Mouse (Mus musculus): ENCODE measurements around the gene Ptgir.

Gene Ptgir

GRCm38 (mm10) chr7:16891641-16892351, 14.5 kb upstream of the Ptgir start, which contains the start of gene Gng8:
TSS of gene Gng8 (plus strand) at chr7:16891786.
- DNase-seq (ENCODE audit: low read depth, low spot score): peak; percentile 87

DNA sequence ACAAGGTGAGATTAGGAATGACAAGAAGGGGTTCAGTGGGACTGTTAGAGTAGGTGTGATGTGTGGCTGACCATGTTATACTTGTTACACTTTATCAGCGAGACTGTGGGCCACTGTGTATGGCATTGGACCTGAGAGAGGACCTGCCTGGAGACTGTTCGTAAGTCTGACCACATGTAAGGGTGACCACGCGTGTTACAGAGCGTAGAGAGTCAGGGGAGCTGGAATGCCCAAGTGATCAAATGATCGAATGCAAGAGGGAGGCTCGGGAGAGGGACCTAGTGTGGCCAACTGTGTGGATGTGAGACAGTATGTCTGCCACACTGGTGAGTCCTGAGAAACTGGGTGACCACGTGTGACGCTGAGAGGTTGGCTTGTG, 13.9 kb upstream of the Ptgir start:
- DNase-seq (ENCODE audit: low read depth, low spot score): no peak

- DNase-seq (ENCODE audit: low read depth, low spot score): no peak
Observed at GRCm38 (mm10) chr7:16893612-16894011, 12.7 kb upstream of the Ptgir start.

GRCm38 (mm10) chr7:16894279-16894678, 12.0 kb upstream of the Ptgir start:
- DNase-seq (ENCODE audit: low read depth, low spot score): no peak

GRCm38 (mm10) chr7:16895000-16895399, 11.3 kb upstream of the Ptgir start:
- DNase-seq (ENCODE audit: low read depth, low spot score): peak; percentile 66

- DNase-seq (ENCODE audit: low read depth, low spot score): no peak
Observed at GRCm38 (mm10) chr7:16895511-16895910, 10.8 kb upstream of the Ptgir start.

GRCm38 (mm10) chr7:16900526-16900925, 5.8 kb upstream of the Ptgir start:
- DNase-seq (ENCODE audit: low read depth, low spot score): no peak

DNA sequence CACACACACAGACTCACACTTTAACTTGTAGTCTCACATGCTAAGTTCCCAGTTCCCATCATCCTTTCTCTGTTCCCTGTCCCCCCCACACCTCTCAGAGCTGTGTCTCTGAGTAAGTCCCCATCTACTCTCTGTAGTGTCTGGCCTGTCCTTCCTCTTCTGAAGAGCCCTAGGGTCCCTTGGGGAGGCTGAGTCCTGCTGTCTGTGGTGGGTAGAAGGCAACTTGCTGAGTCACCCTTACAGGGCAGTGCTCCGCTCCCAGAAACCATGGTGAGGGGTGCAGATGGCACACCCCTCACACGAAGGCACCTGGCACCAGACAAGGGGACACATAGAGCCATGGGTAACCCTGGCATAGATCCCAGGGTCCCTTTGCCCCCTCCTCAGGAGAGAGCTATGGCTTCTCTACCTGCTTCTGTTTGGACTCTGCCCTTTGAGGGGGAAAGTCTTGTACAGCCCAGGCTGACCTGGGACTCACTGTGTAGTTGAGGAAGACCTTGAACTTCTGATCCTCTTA, 2.8 kb upstream of the Ptgir start:
- no peak for DNase-seq (ENCODE audit: low read depth, low spot score)

DNA sequence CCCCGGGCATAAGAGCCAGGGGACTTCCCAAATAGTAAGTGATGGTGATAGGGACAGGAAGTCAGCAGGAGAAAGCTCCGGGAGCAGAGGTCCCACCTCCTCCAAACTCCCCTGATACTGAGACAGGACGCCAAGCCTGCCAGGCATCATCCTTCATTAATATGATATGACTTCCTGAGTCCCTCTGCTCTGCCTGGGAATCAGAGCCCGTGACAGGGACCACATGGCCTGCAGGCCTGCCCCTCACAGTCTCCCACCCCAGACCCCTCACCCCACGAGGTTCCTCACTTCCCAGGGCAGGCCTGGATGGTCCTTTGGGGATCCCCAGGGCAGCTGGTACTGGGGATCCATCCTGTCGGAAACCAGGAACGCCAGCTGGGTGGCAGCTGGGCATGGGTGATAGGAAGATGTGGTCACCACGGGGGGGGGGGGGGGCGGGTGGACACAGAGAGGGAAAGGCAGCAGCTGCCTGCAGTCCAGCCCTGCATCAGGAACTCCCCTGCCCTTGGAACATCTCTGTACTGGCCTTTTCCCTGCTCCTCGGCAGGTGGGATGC, 2.1 kb upstream of the Ptgir start:
- no peak for DNase-seq (ENCODE audit: low read depth, low spot score)

- DNase-seq (ENCODE audit: low read depth, low spot score): no peak
Observed at GRCm38 (mm10) chr7:16905491-16906021, 734 bp upstream of the Ptgir start.

- no peak for DNase-seq (ENCODE audit: low read depth, low spot score)
Observed at GRCm38 (mm10) chr7:16906889-16907559, 734 bp downstream of the Ptgir start.

- no peak for DNase-seq (ENCODE audit: low read depth, low spot score)
Observed at GRCm38 (mm10) chr7:16907842-16908241, 1.6 kb downstream of the Ptgir start.

DNA sequence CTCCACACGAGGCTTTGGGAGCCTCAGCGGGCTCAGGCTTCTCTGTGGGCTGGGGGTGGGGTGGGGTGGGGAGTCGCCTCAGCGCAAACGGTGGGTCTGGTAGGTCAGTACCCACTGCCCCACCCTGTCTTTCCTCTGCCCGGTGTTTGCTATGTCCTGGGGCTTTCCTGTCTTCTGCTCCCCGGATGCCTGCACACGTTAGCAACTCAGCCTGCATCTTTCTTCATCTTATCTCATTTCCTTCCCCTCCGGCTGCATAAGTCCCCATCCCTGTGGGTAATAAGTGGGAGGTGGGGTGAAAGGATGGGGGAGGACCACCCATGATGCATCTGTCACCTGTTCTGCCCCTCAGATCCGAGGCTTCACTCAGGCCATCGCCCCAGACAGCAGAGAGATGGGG, 2.1 kb downstream of the Ptgir start:
- DNase-seq (ENCODE audit: low read depth, low spot score): no peak

- no peak for DNase-seq (ENCODE audit: low read depth, low spot score)
Observed at GRCm38 (mm10) chr7:16908859-16909258, 2.6 kb downstream of the Ptgir start.

- DNase-seq (ENCODE audit: low read depth, low spot score): no peak
Observed at GRCm38 (mm10) chr7:16909909-16910308, 3.6 kb downstream of the Ptgir start.

DNA sequence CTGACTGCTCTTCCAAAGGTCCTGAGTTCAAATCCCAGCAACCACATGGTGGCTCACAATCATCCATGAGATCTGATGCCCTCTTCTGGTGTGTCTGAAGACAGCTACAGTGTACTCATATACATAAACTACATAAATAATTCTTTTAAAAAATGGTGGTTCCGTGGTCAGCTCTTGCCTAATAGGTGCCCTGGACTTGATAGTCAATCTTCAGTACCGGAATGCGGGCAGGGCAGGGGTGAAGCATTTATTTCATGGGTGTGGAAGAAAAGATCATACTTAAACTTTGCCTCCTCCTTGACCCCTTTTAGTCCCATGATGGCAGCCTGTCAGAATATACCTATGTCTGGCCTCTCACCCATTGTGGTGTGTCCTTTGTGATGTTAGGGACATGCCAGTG, 5.6 kb downstream of the Ptgir start:
- no peak for DNase-seq (ENCODE audit: low read depth, low spot score)

DNA sequence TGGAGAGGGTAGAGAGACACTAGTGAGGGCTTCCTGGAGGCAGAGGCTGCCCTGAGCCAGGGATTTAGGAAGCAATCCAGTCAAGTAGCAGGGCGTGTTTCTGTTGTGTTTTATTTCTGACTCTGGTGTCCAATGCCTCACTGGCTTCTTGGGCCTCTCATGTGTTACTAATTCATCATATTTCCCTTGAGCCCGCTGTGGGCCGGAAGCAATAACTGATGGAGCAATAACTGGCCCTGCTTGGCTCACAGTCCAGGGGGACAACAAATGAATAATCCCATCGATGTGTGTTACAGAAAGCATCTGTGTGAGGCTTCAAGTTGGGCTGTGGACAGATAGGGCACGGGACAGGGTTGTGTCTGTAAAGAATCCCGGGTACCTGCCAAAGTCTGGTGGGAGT, 6.1 kb downstream of the Ptgir start:
- DNase-seq (ENCODE audit: low read depth, low spot score): no peak

- DNase-seq (ENCODE audit: low read depth, low spot score): no peak
Observed at GRCm38 (mm10) chr7:16913806-16914452, 7.6 kb downstream of the Ptgir start.

- no peak for DNase-seq (ENCODE audit: low read depth, low spot score)
Observed at GRCm38 (mm10) chr7:16914453-16915343, 8.4 kb downstream of the Ptgir start.

DNA sequence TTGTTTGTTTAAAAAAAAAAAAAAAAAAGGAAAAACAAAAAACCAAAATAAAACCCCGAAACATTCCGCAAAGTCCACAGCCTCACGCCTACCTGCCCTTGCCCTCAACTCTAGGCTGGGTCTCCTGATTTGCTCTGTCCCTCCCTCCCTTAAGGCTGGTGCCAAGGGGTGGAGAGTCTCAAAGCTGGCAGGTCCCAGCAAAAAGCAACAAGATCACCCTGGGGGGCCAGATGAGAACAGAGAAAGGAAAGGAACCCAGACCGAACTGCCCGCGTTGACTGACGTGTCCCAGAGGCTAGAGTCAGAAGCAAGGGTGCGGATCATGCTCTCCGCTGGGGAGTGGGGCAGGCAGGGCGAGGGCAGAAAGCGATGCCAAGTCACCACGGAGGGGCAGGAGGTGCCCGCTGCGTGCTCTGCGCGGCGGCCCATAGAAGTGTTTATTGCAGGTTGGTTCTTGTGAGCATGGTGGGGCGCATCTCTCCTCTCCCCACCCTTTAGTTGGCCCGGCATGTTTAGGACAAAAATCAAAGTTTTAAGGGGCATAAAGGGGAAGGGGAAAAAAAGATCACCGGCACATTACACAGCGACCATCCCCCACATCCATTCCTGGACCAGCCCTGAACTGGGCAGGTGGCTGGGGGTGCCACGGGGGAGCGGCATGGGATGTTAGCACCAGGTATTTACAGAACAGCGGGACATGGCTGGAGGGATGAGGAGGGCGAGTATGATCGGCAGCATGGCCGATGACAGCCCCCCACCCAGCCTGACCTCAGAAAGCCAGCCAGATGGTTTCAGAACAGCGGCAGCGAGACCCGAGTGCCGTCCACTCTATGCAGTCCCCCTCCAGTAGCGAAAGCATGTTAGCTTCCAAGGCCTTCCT, 9.4 kb downstream of the Ptgir start:
- no peak for DNase-seq (ENCODE audit: low read depth, low spot score)

Measured in embryo, embryonic 11.5 days (tissue).